Mouse (Mus musculus) pancreas, adult 10 weeks (tissue): ENCODE data around the gene Pvr. TPM values are rescaled to one million over a fixed set of nuclear protein-coding genes. Genes with fewer than 3 reads are reported as not detected.

Experiments used
- polyA plus RNA-seq: library from polyadenylated mRNA; stranded (reverse); fragments of 350-450 nt; fragmentation: Illumina TruSeq; extraction: RNeasy Lipid Tissue Mini Kit (QIAGEN cat#74804); gene quantifications from one replicate; pipeline ENCODE4 v1.2.3, GENCODE M21; 2015; ENCODE audit warnings: low read depth, low replicate concordance; ENCODE audit not compliant: insufficient read depth

Gene Pvr
- 5.6 TPM for polyA plus RNA-seq

GRCm38 (mm10) chr7:19920506-19921261 is at the start of gene Pvr:
Pvr (minus strand) TSS chr7:19921160.

DNA sequence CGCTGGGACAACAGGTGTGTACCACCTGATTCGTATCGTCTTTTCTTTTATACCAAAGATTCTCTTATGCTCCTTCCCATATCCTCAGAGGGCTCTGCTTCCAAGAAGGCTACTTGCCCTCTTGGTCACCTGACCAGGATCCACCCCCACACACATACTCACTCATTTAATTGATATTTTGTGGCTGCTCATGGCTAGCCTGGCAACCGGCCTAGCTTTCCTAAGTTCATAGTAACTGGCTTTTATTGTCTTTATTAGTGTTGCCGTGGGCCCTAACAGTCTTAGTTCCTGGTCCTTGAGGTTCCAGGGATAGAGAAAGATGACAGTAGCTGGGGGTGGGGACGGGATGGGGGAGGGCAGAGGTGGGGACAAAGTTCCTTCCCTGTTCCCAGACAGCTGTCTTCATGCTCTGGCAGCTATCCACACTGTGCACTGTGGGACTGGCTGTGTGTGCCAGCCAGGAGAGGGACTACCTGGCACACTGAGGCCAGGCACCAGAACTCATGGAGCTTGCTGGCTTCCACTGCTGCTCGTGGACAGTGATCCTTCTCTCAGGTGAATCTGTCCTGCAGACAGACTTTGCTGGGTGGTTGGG is 44.1 kb upstream of the Pvr start, which contains the start of gene Ceacam20:
Ceacam20 (plus strand) TSS at position 428 of the 595 bp plus-strand sequence.

GRCm38 (mm10) chr7:19950589-19950988 is 29.6 kb upstream of the Pvr start, which contains the start of gene Igsf23:
Igsf23 (minus strand) TSS chr7:19950756.

GRCm38 (mm10) chr7:19887849-19888248 is 33.1 kb downstream of the Pvr start, which contains the start of gene Ceacam19:
Ceacam19 (minus strand) TSS chr7:19887965.

DNA sequence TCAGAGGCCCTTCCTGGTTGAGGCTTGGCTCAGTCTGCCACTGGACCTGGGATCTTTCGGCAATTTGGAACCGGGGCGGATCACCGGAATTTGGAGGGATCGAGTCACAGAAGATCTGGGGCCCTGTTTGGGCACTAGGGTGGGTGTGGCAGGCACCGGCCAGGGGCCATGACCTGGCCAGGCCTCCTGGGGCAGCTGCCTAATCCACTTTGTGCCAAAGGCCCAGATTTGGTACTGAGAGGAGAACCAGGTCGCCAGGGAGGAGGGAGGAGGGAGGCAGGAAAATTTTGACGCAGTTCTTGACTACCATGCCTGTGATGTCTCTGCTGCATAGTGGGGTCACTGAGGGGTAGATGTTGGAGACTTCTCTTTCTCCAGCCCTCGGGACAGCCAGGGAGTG is 59.8 kb downstream of the Pvr start, which contains the start of gene Ceacam16:
Ceacam16 (minus strand) TSS at position 101 of the 400 bp plus-strand sequence.

Other genes starting within 250 kb of the Pvr start
- not detected for gene Apoc2, start 243.2 kb downstream of the Pvr start, polyA plus RNA-seq
- gene Gm44805, start 239.7 kb downstream of the Pvr start, polyA plus RNA-seq: not detected
- not detected for gene Apoc4, start 239.7 kb downstream of the Pvr start, polyA plus RNA-seq
- 15.3 TPM for gene Apoc1, start 228.5 kb downstream of the Pvr start, polyA plus RNA-seq
- gene Apoe, start 222.0 kb downstream of the Pvr start, polyA plus RNA-seq: 298 TPM
- gene Tomm40, start 205.7 kb downstream of the Pvr start, polyA plus RNA-seq: 10.2 TPM
- 7.7 TPM for gene Nectin2, start 170.7 kb downstream of the Pvr start, polyA plus RNA-seq
- 37.8 TPM for gene Bcam, start 150.1 kb downstream of the Pvr start, polyA plus RNA-seq
- gene Cblc, start 124.4 kb downstream of the Pvr start, polyA plus RNA-seq: 4.5 TPM
- gene Bcl3, start 98.4 kb downstream of the Pvr start, polyA plus RNA-seq: 11.1 TPM
- not detected for gene Gm19345, start 69.2 kb downstream of the Pvr start, polyA plus RNA-seq
- not detected for gene Ceacam16, start 59.9 kb downstream of the Pvr start, polyA plus RNA-seq
- gene Ceacam19, start 33.2 kb downstream of the Pvr start, polyA plus RNA-seq: not detected
- 0.96 TPM for gene Igsf23, start 29.6 kb upstream of the Pvr start, polyA plus RNA-seq
- not detected for gene Ceacam20, start 44.3 kb upstream of the Pvr start, polyA plus RNA-seq
- 0.39 TPM for gene Nlrp9b, start 70.3 kb upstream of the Pvr start, polyA plus RNA-seq
- gene Vmn1r91, start 178.5 kb upstream of the Pvr start, polyA plus RNA-seq: not detected
- not detected for gene Gm16442, start 201.4 kb upstream of the Pvr start, polyA plus RNA-seq
- gene Vmn1r93, start 217.9 kb upstream of the Pvr start, polyA plus RNA-seq: not detected
- gene Vmn1r94, start 247.2 kb upstream of the Pvr start, polyA plus RNA-seq: not detected